Mouse (Mus musculus): ENCODE measurements at regions not wholly inside any gene's neighbourhood (a gene's known extent, or its start where the extent isn't known, plus 50 kb on each side); places are given as distances from the start of the nearest gene placed in this dataset.

DNA sequence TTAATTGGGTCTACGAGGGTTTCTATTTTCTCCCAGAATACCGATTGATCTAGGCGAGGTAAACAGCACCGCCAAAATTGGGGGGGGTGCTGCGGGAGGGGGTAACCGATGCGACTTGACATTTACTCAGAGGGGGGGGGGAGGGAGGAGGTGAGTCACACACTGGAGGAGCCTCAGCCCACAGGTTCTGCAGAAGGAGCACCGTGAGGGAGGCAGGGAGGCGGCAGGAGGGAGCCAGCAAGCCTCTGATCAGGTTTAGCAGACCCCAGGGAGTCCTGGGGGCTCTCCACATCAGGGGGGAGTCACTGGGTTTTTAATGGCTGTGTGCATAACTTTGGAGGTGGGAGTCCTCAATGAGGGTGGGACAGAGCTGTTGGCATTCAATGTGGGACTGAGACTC, 51.3 kb upstream of the Ier5l start:
- ATAC-seq (replicated peaks; ENCODE audit: low FRiP score, poor library complexity, severe bottlenecking), result no peak

DNA sequence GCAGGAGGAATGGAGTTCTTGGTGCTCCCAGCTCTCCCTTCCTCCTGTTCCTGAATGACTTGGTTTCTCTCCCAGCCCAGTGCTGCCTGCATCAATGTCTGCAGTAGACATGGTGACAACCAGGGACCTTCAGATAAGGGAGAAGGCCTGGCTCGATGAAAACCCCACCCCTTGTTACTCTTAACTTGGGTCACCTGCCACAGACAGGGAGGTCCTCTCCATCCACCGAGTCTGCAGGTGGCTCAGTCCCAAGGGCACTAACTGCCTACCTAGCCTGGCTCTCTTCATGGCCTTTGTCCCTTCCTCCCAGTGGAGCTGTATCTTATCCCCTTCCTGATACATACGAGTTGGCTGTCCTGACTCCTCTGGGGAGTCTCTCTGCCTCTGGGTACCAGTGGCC, 51.8 kb upstream of the Ier5l start:
- ATAC-seq (replicated peaks; ENCODE audit: low FRiP score, poor library complexity, severe bottlenecking), result no peak

- no peak for ATAC-seq (replicated peaks; ENCODE audit: low FRiP score, poor library complexity, severe bottlenecking)
These were observed 53.5 kb upstream of the Ier5l start for GRCm38 (mm10) chr2:30527495-30527894.

- ATAC-seq (replicated peaks; ENCODE audit: low FRiP score, poor library complexity, severe bottlenecking), result no peak
These were observed 58.9 kb upstream of the Ier5l start for GRCm38 (mm10) chr2:30532948-30533347.

GRCm38 (mm10) chr2:30533367-30533766, 59.3 kb upstream of the Ier5l start:
- no peak for ATAC-seq (replicated peaks; ENCODE audit: low FRiP score, poor library complexity, severe bottlenecking)

DNA sequence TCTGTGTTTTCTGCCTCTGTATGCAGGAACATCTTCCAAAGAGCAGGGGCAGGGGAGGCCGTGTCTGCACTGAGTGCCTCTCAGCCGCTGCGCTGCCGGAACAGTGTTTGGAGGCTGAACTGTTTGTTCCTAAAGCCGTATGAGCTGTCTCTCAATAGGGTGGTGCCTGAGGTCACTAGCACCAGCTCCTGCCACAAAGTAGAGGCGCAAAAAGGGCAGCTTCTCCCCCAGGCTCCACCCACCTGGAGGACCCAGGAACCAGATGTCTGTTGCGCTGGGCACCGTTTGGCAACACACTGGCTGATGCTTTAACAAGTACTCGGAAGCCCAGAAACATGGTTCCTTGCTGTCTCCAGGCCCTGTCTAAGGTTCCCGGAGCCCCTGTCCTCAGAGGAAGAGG, 60.4 kb upstream of the Cstad start:
- no peak for ATAC-seq (replicated peaks; ENCODE audit: low FRiP score, poor library complexity, severe bottlenecking)

DNA sequence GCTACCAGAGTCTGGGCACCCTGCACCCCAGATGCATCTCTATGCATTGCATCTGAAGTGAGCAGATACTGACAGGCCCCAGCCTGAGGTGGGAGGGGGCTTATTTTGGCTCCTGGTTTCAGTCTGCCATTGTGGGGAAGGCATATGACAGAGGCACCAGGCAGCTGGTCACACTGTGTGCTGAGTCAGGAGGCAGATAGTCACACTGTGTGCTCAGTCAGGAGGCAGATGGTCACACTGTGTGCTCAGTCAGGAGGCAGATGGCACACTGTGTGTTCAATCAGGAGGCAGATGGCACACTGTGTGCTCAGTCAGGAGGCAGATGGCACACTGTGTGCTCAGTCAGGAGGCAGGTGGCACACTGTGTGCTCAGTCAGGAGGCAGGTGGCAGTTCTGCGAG, 55.5 kb upstream of the Cstad start:
- ATAC-seq (replicated peaks; ENCODE audit: low FRiP score, poor library complexity, severe bottlenecking), result no peak

DNA sequence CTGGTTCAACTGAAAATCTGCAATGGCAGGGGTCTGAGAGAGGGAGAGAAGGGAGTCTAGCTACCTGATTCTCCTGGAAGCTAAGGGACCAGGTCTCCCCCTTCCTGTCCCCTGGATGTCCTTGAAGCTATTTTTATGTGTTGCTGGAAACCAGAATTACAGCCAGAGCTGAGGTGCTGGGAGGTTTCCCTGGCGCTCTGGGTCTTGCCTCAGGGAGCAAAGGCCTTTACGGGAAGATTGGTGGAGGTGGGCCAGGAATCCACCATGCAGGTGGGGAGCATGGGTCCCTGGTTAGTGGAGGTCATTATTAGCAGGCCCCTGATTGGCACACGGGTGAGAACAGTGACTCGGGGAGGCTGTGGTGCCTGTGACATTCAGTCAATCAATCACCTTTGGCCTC, 53.3 kb upstream of the Cstad start:
- no peak for ATAC-seq (replicated peaks; ENCODE audit: low FRiP score, poor library complexity, severe bottlenecking)

DNA sequence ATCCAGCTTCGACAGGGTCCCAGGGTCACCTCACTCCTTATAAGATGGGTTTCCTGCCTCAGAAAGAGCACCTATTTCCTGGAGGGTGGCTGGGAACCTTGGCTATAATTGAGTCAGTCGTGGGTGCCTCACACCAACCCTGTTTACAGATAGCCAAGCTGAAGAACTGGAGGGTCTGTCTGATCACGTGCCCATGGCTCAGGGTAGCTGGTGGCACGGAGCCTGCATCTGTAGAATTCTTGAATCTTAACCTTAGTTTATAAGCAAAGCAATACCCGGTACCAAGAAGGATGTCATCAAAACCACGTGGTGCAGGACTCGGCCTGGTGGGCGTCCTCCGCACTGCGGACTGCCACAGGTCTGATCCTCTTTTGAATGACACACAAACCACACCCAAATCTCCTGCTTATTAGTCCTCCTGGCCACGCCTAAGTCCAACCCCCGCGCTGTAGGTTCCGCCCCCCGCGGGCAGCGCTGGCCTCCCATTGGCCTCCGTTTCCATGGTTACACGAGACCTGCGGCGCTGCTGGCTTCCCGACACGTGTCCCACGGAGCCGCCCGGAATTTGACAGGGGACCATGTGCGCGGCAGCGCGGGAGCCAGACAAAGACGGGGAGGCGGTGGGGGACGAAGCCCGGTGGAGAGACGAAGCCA, 49.9 kb upstream of the Cstad start:
- 0 out of 2 replicates have a peak, but pooled peaks have one; percentile 43 for ATAC-seq (replicated peaks; ENCODE audit: low FRiP score, poor library complexity, severe bottlenecking)
